Comparison of ENCODE assay signal across 9 mouse cellular contexts in genomic region chr16:5058114-5058513, GRCm38 (mm10). TPM values are rescaled to one million over a fixed set of nuclear protein-coding genes. Genes with fewer than 3 reads are reported as not detected.
DNase-seq lines count a peak whose midpoint lies in the region; ATAC-seq and TF ChIP-seq lines count a peak whose summit lies in the region.
"Had no signal": no experiment of that assay in that cellular context is flagged by ENCODE, and none has a peak within 500 bp of the region (broad histone marks: within the 10 kb centered on the region; RNA-seq: fewer than 3 reads in every experiment).

No protein-coding gene starts in this region.

- peak; percentile 75 for ATAC-seq in megakaryocyte progenitor cell, adult 5-6 weeks (replicated peaks; ENCODE audit: poor library complexity)

- no peak for DNase-seq in layer of hippocampus, adult 2 months (ENCODE audit: low spot score in 2 of 2)
- DNase-seq in layer of hippocampus, adult 8-10 months (ENCODE audit: low spot score in 2 of 2): no peak
- peak; percentile 34 for DNase-seq in CD4-positive, CD25-positive, alpha-beta regulatory T cell, adult 2 months (ENCODE audit: low read depth, low spot score)
- DNase-seq in R1 (ENCODE audit: low read depth, low spot score): peak; percentile 62
- no peak for DNase-seq in ovary, postnatal 36 days (ENCODE audit: low spot score)
- DNase-seq in right cerebral cortex, adult 18-20 months: no peak

- no peak overlapping the region for H3K4me3 ChIP-seq in layer of hippocampus, adult 2 months
- H3K4me3 ChIP-seq: hindbrain, embryonic 15.5 days had no signal

- no peak overlapping the region for H3K27ac ChIP-seq in layer of hippocampus, adult 2 months
- H3K27ac ChIP-seq: hindbrain, embryonic 15.5 days had no signal

- TF ChIP-seq CTCF in layer of hippocampus, adult 2 months (conservative IDR thresholded peaks at IDR 0.05): peak; percentile 70

RNA-seq across cellular contexts. Expression of gene Ubn1, which starts 8.3 kb away (rescaled TPM):
- total RNA-seq in layer of hippocampus, adult 2 months (2021): 10 to 100 TPM; 43.6 to 44.2 TPM
- total RNA-seq in layer of hippocampus, adult 8-10 months (2022): 10 to 100 TPM; 41.1 to 47.2 (median 44.8) TPM
- 28.1 and 30.3 TPM in 2 replicates for total RNA-seq in megakaryocyte progenitor cell, adult 5-6 weeks (2015)
- total RNA-seq in megakaryocyte progenitor cell, adult 5-6 weeks (2017): 37.2 and 43.6 TPM in 2 replicates

RNA-seq across cellular contexts. Expression of gene Glyr1, which starts 8.5 kb away (rescaled TPM):
- 100 to 1,000 TPM; 144 TPM for total RNA-seq in layer of hippocampus, adult 2 months (2021)
- 100 to 1,000 TPM; 134 to 153 (median 147) TPM for total RNA-seq in layer of hippocampus, adult 8-10 months (2022)
- total RNA-seq in megakaryocyte progenitor cell, adult 5-6 weeks (2015): 69.5 and 74.6 TPM in 2 replicates
- 103 and 112 TPM in 2 replicates for total RNA-seq in megakaryocyte progenitor cell, adult 5-6 weeks (2017)

RNA-seq across cellular contexts. Expression of gene Rogdi, which starts 44.8 kb away (rescaled TPM):
- total RNA-seq in layer of hippocampus, adult 2 months (2021): 100 to 1,000 TPM; 394 to 420 TPM
- total RNA-seq in layer of hippocampus, adult 8-10 months (2022): 100 to 1,000 TPM; 282 to 333 (median 307) TPM
- total RNA-seq in megakaryocyte progenitor cell, adult 5-6 weeks (2015): 45.8 and 48.9 TPM in 2 replicates
- total RNA-seq in megakaryocyte progenitor cell, adult 5-6 weeks (2017): 17.3 and 23.4 TPM in 2 replicates

RNA-seq across cellular contexts. Expression of gene Smim22, which starts 51.0 kb away (rescaled TPM):
- total RNA-seq in layer of hippocampus, adult 2 months (2021): not detected
- not detected for total RNA-seq in layer of hippocampus, adult 8-10 months (2022)
- not detected in 2 replicates for total RNA-seq in megakaryocyte progenitor cell, adult 5-6 weeks (2015)
- total RNA-seq in megakaryocyte progenitor cell, adult 5-6 weeks (2017): not detected in 2 replicates
- total RNA-seq: monocyte, adult 5-6 weeks had no signal

Comparison
In these comparisons a context has a peak if more than half of its experiments do, and no peak if none do; other contexts are left out.
1. DNase-seq: peak in CD4-positive, CD25-positive, alpha-beta regulatory T cell, adult 2 months (single experiment) and R1 (single experiment); none in layer of hippocampus, adult 2 months (0 of 2), layer of hippocampus, adult 8-10 months (0 of 2), ovary, postnatal 36 days (single experiment) and right cerebral cortex, adult 18-20 months (single experiment).
2. RNA of gene Rogdi, which starts 44.8 kb away (total RNA-seq): 394 to 420 TPM in layer of hippocampus, adult 2 months and 282 to 333 TPM in layer of hippocampus, adult 8-10 months; 17.3 to 48.9 TPM in megakaryocyte progenitor cell, adult 5-6 weeks; every median in the first group is over 4 times any median in the second.